Mouse (Mus musculus) CH12.LX (cell line): ENCODE data around the gene Tmco1. TPM values are rescaled to one million over a fixed set of nuclear protein-coding genes. Genes with fewer than 3 reads are reported as not detected.

Source experiments
- DNase-seq: peaks from one replicate; pipeline ENCODE4 v3.0.0-alpha.2; 2013; ENCODE audit errors: extremely low read depth
- H3K27ac ChIP-seq: 2 replicates; pipeline ENCODE4 v1.5.1; 2012; ENCODE audit warnings: low read depth, mild to moderate bottlenecking, control low read depth, moderate library complexity; ENCODE audit not compliant: insufficient read depth
- H3K27me3 ChIP-seq: replicated peaks from 2 replicates; pipeline ENCODE3; 2012; ENCODE audit warnings: inconsistent platforms
- H3K36me3 ChIP-seq, 2 experiments: replicated peaks in 1 of 2; 2 replicates each; pipeline versions ENCODE3 to v1.6.1; 2012; ENCODE audit warnings: inconsistent platforms in 1 of 2, low read length in 1 of 2, mild to moderate bottlenecking in 1 of 2, mixed read lengths in 1 of 2, moderate library complexity in 1 of 2; ENCODE audit not compliant: control insufficient read depth in 1 of 2, insufficient read depth in 1 of 2
- H3K4me1 ChIP-seq, 2 experiments: 2 replicates each; pipeline ENCODE4 v1.6.1; 2012; ENCODE audit warnings: inconsistent platforms in 1 of 2, moderate library complexity in 1 of 2; ENCODE audit not compliant: insufficient read depth in 2 of 2, control insufficient read depth in 1 of 2
- H3K4me2 ChIP-seq: 2 replicates; pipeline ENCODE4 v1.6.1; 2012; ENCODE audit warnings: low read depth, mild to moderate bottlenecking, control low read depth; ENCODE audit not compliant: poor library complexity, insufficient read depth, severe bottlenecking
- H3K4me3 ChIP-seq, 3 experiments: fragments of 150-350 bp in 1 of 3; sonication (generic) in 1 of 3; replicated peaks in 1 of 3; 2 replicates each; pipeline versions ENCODE3 to v1.5.1; 2011 to 2012; ENCODE audit warnings: low read depth in 2 of 3, low read length in 2 of 3, mild to moderate bottlenecking in 2 of 3, moderate library complexity in 2 of 3, control low read depth in 1 of 3, improper control_type of control experiment in 1 of 3, inconsistent platforms in 1 of 3, mixed read lengths in 1 of 3; ENCODE audit not compliant: poor library complexity in 1 of 3
- H3K79me2 ChIP-seq: replicated peaks from 2 replicates; pipeline ENCODE4 v1.6.1; 2012; ENCODE audit warnings: mild to moderate bottlenecking, moderate library complexity; ENCODE audit not compliant: control insufficient read depth, poor library complexity, insufficient read depth, severe bottlenecking; ENCODE audit errors: extremely low read depth
- H3K9ac ChIP-seq: 2 replicates; pipeline ENCODE4 v1.6.1; 2012; ENCODE audit warnings: low read depth, mild to moderate bottlenecking, control low read depth, moderate library complexity; ENCODE audit not compliant: insufficient read depth
- H3K9me3 ChIP-seq: replicated peaks from 2 replicates; pipeline ENCODE3; 2012; ENCODE audit warnings: low read length, inconsistent platforms, mixed read lengths
- CHD2 ChIP-seq: IDR thresholded peaks from 2 replicates; pipeline ENCODE4 v1.6.1; 2011; ENCODE audit warnings: low read length, improper control_type of control experiment
- GABPA ChIP-seq: IDR thresholded peaks from 2 replicates; pipeline ENCODE4 v1.6.1; 2012; ENCODE audit warnings: low read depth, low read length, improper control_type of control experiment, inconsistent platforms; ENCODE audit not compliant: insufficient replicate concordance
- HCFC1 ChIP-seq: IDR thresholded peaks from 2 replicates; pipeline ENCODE4 v1.6.1; 2012; ENCODE audit warnings: low read depth, mild to moderate bottlenecking, inconsistent platforms, low read length, improper control_type of control experiment
- JUN ChIP-seq: IDR thresholded peaks from 2 replicates; pipeline ENCODE4 v1.6.1; 2011; ENCODE audit warnings: low read depth, mild to moderate bottlenecking, low read length, improper control_type of control experiment, moderate library complexity; ENCODE audit not compliant: insufficient read depth
- MAFK ChIP-seq: IDR thresholded peaks from 2 replicates; pipeline ENCODE4 v1.6.1; 2011; ENCODE audit warnings: low read length, improper control_type of control experiment; ENCODE audit not compliant: insufficient replicate concordance
- SIN3A ChIP-seq: IDR thresholded peaks from 2 replicates; pipeline ENCODE4 v1.6.1; 2012; ENCODE audit warnings: low read length, improper control_type of control experiment, inconsistent platforms
- SMC3 ChIP-seq: IDR thresholded peaks from 2 replicates; pipeline ENCODE4 v1.6.1; 2011; ENCODE audit warnings: low read depth, low read length, improper control_type of control experiment
- TBP ChIP-seq: conservative IDR thresholded peaks from 2 replicates; pipeline ENCODE4 v1.6.1; 2011; ENCODE audit warnings: low read depth, low read length, improper control_type of control experiment
- TCF12 ChIP-seq: IDR thresholded peaks from 2 replicates; pipeline ENCODE4 v1.6.1; 2014; ENCODE audit warnings: low read depth, mild to moderate bottlenecking, inconsistent platforms, low read length, improper control_type of control experiment
- UBTF ChIP-seq: IDR thresholded peaks from 2 replicates; pipeline ENCODE4 v1.6.1; 2012; ENCODE audit warnings: low read depth, mild to moderate bottlenecking, inconsistent platforms, low read length, improper control_type of control experiment, moderate library complexity
- ZC3H11A ChIP-seq: IDR thresholded peaks from 2 replicates; pipeline ENCODE4 v1.6.1; 2012; ENCODE audit warnings: low read depth, mild to moderate bottlenecking, inconsistent platforms, low read length, improper control_type of control experiment
- ZKSCAN1 ChIP-seq: IDR thresholded peaks from 2 replicates; pipeline ENCODE4 v1.6.1; 2012; ENCODE audit warnings: low read depth, inconsistent platforms, low read length, improper control_type of control experiment, borderline replicate concordance
- ZMIZ1 ChIP-seq: IDR thresholded peaks from 2 replicates; pipeline ENCODE4 v1.6.1; 2012; ENCODE audit warnings: low read depth, mild to moderate bottlenecking, inconsistent platforms, low read length, improper control_type of control experiment
- ZNF384 ChIP-seq: IDR thresholded peaks from 2 replicates; pipeline ENCODE4 v1.6.1; 2012; ENCODE audit warnings: low read depth, low read length, improper control_type of control experiment, inconsistent platforms
- dilution Hi-C: fragments of 300-500 bp; cut with MboI; formaldehyde crosslinking; loops from 2 replicates; pipeline ENCODE4 v1.14.3; 2020; ENCODE audit warnings: low sequenced_read_pairs; ENCODE audit not compliant: extremely low pct_unique_long_range_greater_than_20kb, extremely low pct_ligation_motif_present
- in situ Hi-C: fragments of 300-500 bp; cut with MboI; formaldehyde crosslinking; loops from 3 replicates; pipeline ENCODE4 v1.14.3; 2019; ENCODE audit warnings: low sequenced_read_pairs, low pct_ligation_motif_present, low pct_unique_long_range_greater_than_20kb, mixed read lengths
- polyA plus RNA-seq: library from polyadenylated mRNA; unstranded; fragments of >175 nt; gene quantifications from 2 replicates; pipeline ENCODE4 v1.2.1, GENCODE M21; 2012; ENCODE audit warnings: low read depth; ENCODE audit not compliant: insufficient read length
- total RNA-seq, 2 experiments: library from RNA; depleted of rRNA; stranded (reverse); fragments of 300-350 nt in 1 of 2; fragments of >200 nt in 1 of 2; gene quantifications; 2 replicates each; pipeline ENCODE4 v1.2.3; 2012 to 2014

Gene Tmco1
- total and polyA plus RNA-seq, 3 experiments = 80.6 to 153 (median 127) TPM

- H3K4me1 ChIP-seq = no peaks in the 10 kb centered on the region
- no peaks in the 10 kb centered on the region for H3K36me3 ChIP-seq
- dilution Hi-C loops (no loop called here), in situ Hi-C loops (no loop called here)
- DNase-seq = no peak
- H3K79me2 ChIP-seq = no peaks in the 10 kb centered on the region
- H3K4me3 ChIP-seq = no peak overlapping the region
- H3K27me3 ChIP-seq = no peaks in the 10 kb centered on the region
- TF ChIP-seq MAFK (peak; percentile 69; the same call in 1 of the 2 replicates), ZKSCAN1 (no peak)
- no peak overlapping the region for H3K4me2 ChIP-seq
- no peak overlapping the region for H3K9ac ChIP-seq
- no peaks in the 10 kb centered on the region for H3K9me3 ChIP-seq
- H3K27ac ChIP-seq = no peak overlapping the region
Measured at GRCm38 (mm10) chr1:167291610-167292009, 16.6 kb upstream of the Tmco1 start.

GRCm38 (mm10) chr1:167292447-167292846 lies 15.7 kb upstream of the Tmco1 start:
- no peaks in the 10 kb centered on the region for H3K4me1 ChIP-seq
- dilution Hi-C loops = no loop called here
- H3K9ac ChIP-seq = no peak overlapping the region
- H3K4me2 ChIP-seq = no peak overlapping the region
- H3K79me2 ChIP-seq = no peaks in the 10 kb centered on the region
- TF ChIP-seq TCF12 (no peak), SIN3A (no peak), UBTF (no peak), ZNF384 (no peak), ZMIZ1 (no peak), SMC3 (no peak), TBP (no peak), CHD2 (no peak), JUN (no peak), ZC3H11A (no peak), HCFC1 (no peak), GABPA (no peak)
- H3K4me3 ChIP-seq = no peak overlapping the region
- H3K27ac ChIP-seq = no peak overlapping the region
- DNase-seq = no peak
- H3K9me3 ChIP-seq = no peaks in the 10 kb centered on the region
- no peaks in the 10 kb centered on the region for H3K36me3 ChIP-seq
- in situ Hi-C loops = no loop called here
- H3K27me3 ChIP-seq = no peaks in the 10 kb centered on the region
